Mouse (Mus musculus): Measurements from ENCODE around the gene Zfp947. TPM values are rescaled to one million over a fixed set of nuclear protein-coding genes. Genes with fewer than 3 reads are reported as not detected.
"Not testable (repeated sequence)": the region's sequence is repeated elsewhere in the genome, so short reads cannot be mapped to it uniquely, and the experiment has no call there.

The Zfp947 gene
- not detected in 2 replicates for polyA plus RNA-seq (2012)

DNA sequence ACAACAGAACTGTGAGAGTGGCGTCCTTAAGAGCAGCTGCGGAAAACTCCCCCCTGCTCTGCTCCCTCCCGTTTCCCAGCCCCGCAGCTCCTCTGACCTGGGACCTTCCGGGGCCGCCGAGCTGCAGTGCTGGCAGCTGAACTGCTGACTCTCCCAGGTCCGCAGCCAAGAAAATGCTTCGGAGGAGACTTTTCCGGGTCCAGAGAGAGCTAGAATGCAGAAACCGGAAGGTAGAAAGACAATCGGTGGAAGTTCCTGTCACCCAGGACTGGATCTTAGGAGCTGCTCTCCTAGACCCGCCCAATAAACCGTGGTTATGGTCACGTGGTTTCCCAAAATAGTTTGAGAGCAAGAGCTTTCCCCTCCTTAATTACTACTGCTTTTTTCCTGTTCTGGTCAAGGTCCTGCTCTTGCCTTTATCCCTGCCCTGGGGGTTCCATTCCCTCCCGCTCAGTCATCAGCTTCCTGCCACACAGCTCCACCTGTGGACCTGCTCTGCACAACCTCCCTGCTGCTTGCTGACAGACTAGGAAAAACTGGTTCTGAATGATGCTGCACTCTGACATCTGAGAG is at the start of gene Zfp947:
Zfp947 (minus strand) TSS at position 469 of the 573 bp plus-strand sequence.
- not testable (repeated sequence) for TF ChIP-seq GATA1 (IDR thresholded peaks at IDR 0.05; ENCODE audit: low read length)

DNA sequence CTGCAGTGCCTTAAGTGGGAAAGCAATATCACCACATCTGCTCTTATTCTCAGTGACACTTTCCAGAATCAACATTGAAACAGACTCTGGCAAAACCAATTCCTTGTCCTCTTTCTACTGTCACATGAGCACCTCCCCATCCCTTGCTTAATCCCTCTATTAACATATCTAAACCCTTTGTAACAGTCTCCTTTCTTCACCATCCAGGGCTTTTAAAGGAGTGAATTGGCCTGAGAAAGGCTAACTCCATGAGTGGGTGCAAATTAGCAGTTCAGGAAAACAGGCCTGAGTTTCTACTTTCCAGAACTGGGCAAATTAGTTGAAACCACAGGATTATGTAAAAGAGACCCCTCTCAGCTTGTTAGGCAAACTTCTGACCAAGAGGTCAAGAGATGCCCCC is 47.2 kb downstream of the Zfp947 start:
- TF ChIP-seq GATA1 (IDR thresholded peaks at IDR 0.05; ENCODE audit: low read length): no peak

Other genes starting within 250 kb of the Zfp947 start
- 0.95 and 1.6 TPM in 2 replicates for gene Zfp942, start 203.7 kb downstream of the Zfp947 start, polyA plus RNA-seq (2012)
- 0.25 and 0.41 TPM in 2 replicates for gene Zfp943, start 203.6 kb downstream of the Zfp947 start, polyA plus RNA-seq (2012)
- 0.16 and 0.21 TPM in 2 replicates for gene Zfp994, start 59.4 kb upstream of the Zfp947 start, polyA plus RNA-seq (2012)
- 0.39 and 0.87 TPM in 2 replicates for gene CT030661.1, start 148.6 kb upstream of the Zfp947 start, polyA plus RNA-seq (2012)
- 1.1 and 1.7 TPM in 2 replicates for gene Zfp944, start 195.2 kb upstream of the Zfp947 start, polyA plus RNA-seq (2012)
- 0.10 and 0.11 TPM in 2 replicates for gene Zfp758, start 195.3 kb upstream of the Zfp947 start, polyA plus RNA-seq (2012)